Mouse (Mus musculus): ENCODE results near the gene 1300017J02Rik.
A peak's percentile ranks its signal among the peaks of the same experiment; 100 is the strongest.

1300017J02Rik gene

GRCm38 (mm10) chr9:103265778-103266177 lies 39.1 kb downstream of the 1300017J02Rik start:
- no peak for DNase-seq

- no peak for DNase-seq
These were observed 52.0 kb downstream of the 1300017J02Rik start for GRCm38 (mm10) chr9:103252906-103253305.

- no peak for DNase-seq
These were observed 56.3 kb downstream of the 1300017J02Rik start for GRCm38 (mm10) chr9:103248618-103249017.

- DNase-seq = no peak
These were observed 58.2 kb downstream of the 1300017J02Rik start for GRCm38 (mm10) chr9:103246526-103247168.

GRCm38 (mm10) chr9:103243640-103244039 lies 61.2 kb downstream of the 1300017J02Rik start:
- no peak for DNase-seq

GRCm38 (mm10) chr9:103241206-103241605 lies 63.7 kb downstream of the 1300017J02Rik start:
- no peak for DNase-seq

- no peak for DNase-seq
These were observed 65.4 kb downstream of the 1300017J02Rik start for GRCm38 (mm10) chr9:103239471-103239870.

- DNase-seq = peak; percentile 70
These were observed 70.2 kb downstream of the 1300017J02Rik start for GRCm38 (mm10) chr9:103234565-103235165.

GRCm38 (mm10) chr9:103234059-103234458 lies 70.8 kb downstream of the 1300017J02Rik start:
- no peak for DNase-seq

- no peak for DNase-seq
These were observed 71.9 kb downstream of the 1300017J02Rik start for GRCm38 (mm10) chr9:103233006-103233395.

GRCm38 (mm10) chr9:103232232-103233005 lies 72.5 kb downstream of the 1300017J02Rik start:
- DNase-seq = no peak

GRCm38 (mm10) chr9:103230151-103230951 lies 74.5 kb downstream of the 1300017J02Rik start, which contains the start of the genes Gm20425 and Trf:
Gene Gm20425, minus strand, starts transcription at chr9:103230307.
Gene Trf, minus strand, starts transcription at chr9:103230444.
- DNase-seq = peak; percentile 93

- DNase-seq = no peak
These were observed 75.6 kb downstream of the 1300017J02Rik start for GRCm38 (mm10) chr9:103229037-103229867.

- no peak for DNase-seq
These were observed 76.4 kb downstream of the 1300017J02Rik start for GRCm38 (mm10) chr9:103228370-103229003.

GRCm38 (mm10) chr9:103227760-103228159 lies 77.1 kb downstream of the 1300017J02Rik start:
- DNase-seq = no peak

- no peak for DNase-seq
These were observed 78.1 kb downstream of the 1300017J02Rik start for GRCm38 (mm10) chr9:103226806-103227205.

- no peak for DNase-seq
These were observed 79.4 kb downstream of the 1300017J02Rik start for GRCm38 (mm10) chr9:103225464-103225863.

- DNase-seq = no peak
These were observed 80.2 kb downstream of the 1300017J02Rik start for GRCm38 (mm10) chr9:103224721-103225120.

- no peak for DNase-seq
These were observed 90.6 kb downstream of the 1300017J02Rik start for GRCm38 (mm10) chr9:103214281-103214680.

- no peak for DNase-seq
These were observed 91.3 kb downstream of the 1300017J02Rik start for GRCm38 (mm10) chr9:103213631-103214030.

Data from layer of hippocampus, adult 9-11 months (tissue).